8 mouse cellular contexts compared by ENCODE assay signal in the genomic region with DNA sequence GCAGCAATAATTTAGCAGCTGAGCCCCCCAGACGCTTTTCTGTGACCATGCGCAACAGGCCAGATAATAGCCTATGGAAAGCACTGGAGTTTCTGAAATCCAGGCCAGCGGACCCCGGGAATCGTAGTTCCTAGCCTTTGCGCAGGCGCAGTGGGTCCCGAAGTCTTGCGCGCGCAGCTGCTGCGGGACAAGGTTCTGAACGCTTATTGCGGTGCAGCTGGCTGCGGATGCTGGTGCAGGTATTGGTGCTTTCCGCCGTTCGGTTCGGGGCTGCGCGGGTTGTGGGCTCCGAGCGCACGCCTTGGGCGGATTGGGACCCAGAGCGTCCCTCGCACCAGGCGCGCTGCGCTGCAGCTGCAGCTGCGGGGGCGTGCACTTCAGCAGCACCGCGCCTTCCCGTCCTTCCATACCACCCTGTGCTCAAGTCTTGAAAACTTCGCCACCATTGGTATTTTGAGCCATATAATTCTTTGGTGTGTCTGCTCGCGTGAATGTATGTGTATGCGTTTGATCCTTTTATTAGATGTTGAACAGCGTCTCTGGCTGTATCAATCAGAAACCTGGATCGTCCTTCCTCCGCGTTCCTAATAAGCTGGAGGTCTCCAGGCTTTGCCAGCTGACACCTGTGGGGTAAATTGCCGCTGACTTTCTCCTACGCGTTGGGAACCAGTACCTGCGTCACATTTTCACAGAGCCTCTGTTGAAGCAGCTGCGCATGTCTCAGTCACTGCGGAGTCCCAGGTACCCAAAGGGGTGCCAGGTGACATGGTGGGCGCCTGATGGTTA. TPM values are rescaled to one million over a fixed set of nuclear protein-coding genes. Genes with fewer than 3 reads are reported as not detected.
A peak's percentile ranks its signal among the peaks of the same experiment; 100 is the strongest.
DNase-seq lines count a peak whose midpoint lies in the region; ATAC-seq lines count a peak whose summit lies in the region.

A gene (plus strand): TSS at position 209 of the 786 bp plus-strand sequence.

- no peaks in the 10 kb centered on the region for H3K9me3 ChIP-seq in embryonic facial prominence, embryonic 15.5 days (replicated peaks)
- H3K9me3 ChIP-seq in heart, embryonic 11.5 days (replicated peaks; ENCODE audit: control insufficient read depth, low read length) = no peaks in the 10 kb centered on the region
- no peaks in the 10 kb centered on the region for H3K9me3 ChIP-seq in kidney, embryonic 14.5 days (ENCODE audit: control insufficient read depth, low read length)
- no peaks in the 10 kb centered on the region for H3K9me3 ChIP-seq in limb, embryonic 13.5 days
- no peaks in the 10 kb centered on the region for H3K9me3 ChIP-seq in midbrain, embryonic 14.5 days (ENCODE audit: control insufficient read depth, low read length)

- H3K4me1 ChIP-seq in embryonic facial prominence, embryonic 15.5 days = peaks cover 15% of the 10 kb centered on the region; the same call in 1 of the 2 replicates
- no peaks in the 10 kb centered on the region; the same call in 1 of the 2 replicates for H3K4me1 ChIP-seq in heart, embryonic 11.5 days (ENCODE audit: control insufficient read depth, insufficient read depth, low read length)
- H3K4me1 ChIP-seq in kidney, embryonic 14.5 days (ENCODE audit: control insufficient read depth, insufficient read depth, low read length) = peaks cover 5% of the 10 kb centered on the region; the same call in 1 of the 2 replicates
- peaks cover 15% of the 10 kb centered on the region; the same call in 1 of the 2 replicates for H3K4me1 ChIP-seq in limb, embryonic 13.5 days
- H3K4me1 ChIP-seq in midbrain, embryonic 14.5 days (ENCODE audit: control insufficient read depth, insufficient read depth, low read length) = no peaks in the 10 kb centered on the region; the same call in 1 of the 2 replicates

- H3K27ac ChIP-seq in embryonic facial prominence, embryonic 15.5 days (replicated peaks) = no peak within 1 kb of the TSS
- H3K27ac ChIP-seq in heart, embryonic 11.5 days (ENCODE audit: low read depth, low read length) = no peak within 1 kb of the TSS
- H3K27ac ChIP-seq in kidney, embryonic 14.5 days (ENCODE audit: low read depth, low read length) = no peak within 1 kb of the TSS
- peak within 1 kb of the TSS; percentile 39; the same call in 1 of the 2 replicates for H3K27ac ChIP-seq in limb, embryonic 13.5 days
- peak within 1 kb of the TSS; percentile 49 for H3K27ac ChIP-seq in midbrain, embryonic 14.5 days (replicated peaks; ENCODE audit: low read depth, low read length)

- no peaks in the 10 kb centered on the region for H3K27me3 ChIP-seq in embryonic facial prominence, embryonic 15.5 days
- peaks cover 12% of the 10 kb centered on the region; the same call in 1 of the 2 replicates for H3K27me3 ChIP-seq in heart, embryonic 11.5 days (ENCODE audit: control insufficient read depth, insufficient read depth, low read length)
- H3K27me3 ChIP-seq in kidney, embryonic 14.5 days (ENCODE audit: control insufficient read depth, insufficient read depth, low read length) = 0 out of 2 replicates have a peak, but pooled peaks cover 2% of the 10 kb centered on the region
- no peaks in the 10 kb centered on the region for H3K27me3 ChIP-seq in limb, embryonic 13.5 days
- no peaks in the 10 kb centered on the region for H3K27me3 ChIP-seq in midbrain, embryonic 14.5 days (ENCODE audit: control insufficient read depth, insufficient read depth, low read length)

- ATAC-seq in embryonic facial prominence, embryonic 15.5 days (ENCODE audit: insufficient number of reproducible peaks, low FRiP score, low TSS enrichment, low read depth) = peak; percentile 83
- ATAC-seq in heart, embryonic 11.5 days (replicated peaks; ENCODE audit: insufficient number of reproducible peaks, low FRiP score, low TSS enrichment) = 0 out of 2 replicates have a peak, but pooled peaks have one; percentile 14
- ATAC-seq in kidney, embryonic 14.5 days (ENCODE audit: low FRiP score, low TSS enrichment) = peak; percentile 87
- ATAC-seq in limb, embryonic 13.5 days (ENCODE audit: low FRiP score, low read depth) = peak; percentile 86
- peak; percentile 82 for ATAC-seq in midbrain, embryonic 14.5 days (ENCODE audit: low FRiP score, low TSS enrichment)

- peak; percentile 96 for DNase-seq in brain, adult 2 months (ENCODE audit: low read depth, low spot score)
- peak; percentile 98 for DNase-seq in midbrain, embryonic 14.5 days
- peak; percentile 21 to 58 for DNase-seq in spleen, adult 18-20 months
- DNase-seq in MN1 (ENCODE audit: low spot score) = no peak

- H3K9ac ChIP-seq in embryonic facial prominence, embryonic 15.5 days = peak within 1 kb of the TSS; percentile 51
- H3K9ac ChIP-seq in heart, embryonic 11.5 days (ENCODE audit: low read depth, low read length) = peak within 1 kb of the TSS; percentile 73
- H3K9ac ChIP-seq in kidney, embryonic 14.5 days (ENCODE audit: low read depth, low read length) = peak within 1 kb of the TSS; percentile 65
- peak within 1 kb of the TSS; percentile 74 for H3K9ac ChIP-seq in limb, embryonic 13.5 days
- peak within 1 kb of the TSS; percentile 62 for H3K9ac ChIP-seq in midbrain, embryonic 14.5 days (replicated peaks; ENCODE audit: low read length)

- H3K36me3 ChIP-seq in embryonic facial prominence, embryonic 15.5 days = no peaks in the 10 kb centered on the region
- H3K36me3 ChIP-seq in heart, embryonic 11.5 days (ENCODE audit: control insufficient read depth, insufficient read depth, low read length) = no peaks in the 10 kb centered on the region
- no peaks in the 10 kb centered on the region for H3K36me3 ChIP-seq in kidney, embryonic 14.5 days (ENCODE audit: control insufficient read depth, insufficient read depth, low read length)
- no peaks in the 10 kb centered on the region for H3K36me3 ChIP-seq in limb, embryonic 13.5 days
- no peaks in the 10 kb centered on the region for H3K36me3 ChIP-seq in midbrain, embryonic 14.5 days (ENCODE audit: control insufficient read depth, insufficient read depth, low read length)

- H3K4me2 ChIP-seq in embryonic facial prominence, embryonic 15.5 days (replicated peaks) = peak within 1 kb of the TSS; percentile 79
- H3K4me2 ChIP-seq in heart, embryonic 11.5 days = peak within 1 kb of the TSS; percentile 91
- H3K4me2 ChIP-seq in kidney, embryonic 14.5 days (replicated peaks; ENCODE audit: low read depth, low read length) = peak within 1 kb of the TSS; percentile 77
- H3K4me2 ChIP-seq in limb, embryonic 13.5 days (replicated peaks) = peak within 1 kb of the TSS; percentile 91
- H3K4me2 ChIP-seq in midbrain, embryonic 14.5 days (ENCODE audit: low read length) = peak within 1 kb of the TSS; percentile 86

- WGBS in embryonic facial prominence, embryonic 15.5 days = under 1% methylated on average over 50 of the region's 50 CpGs
- 2% methylated on average over 50 of the region's 50 CpGs for WGBS in heart, embryonic 11.5 days (ENCODE audit: insufficient replicate concordance)
- WGBS in kidney, embryonic 14.5 days = 1% methylated on average over 50 of the region's 50 CpGs
- WGBS in limb, embryonic 13.5 days = 1% methylated on average over 50 of the region's 50 CpGs
- 1% methylated on average over 50 of the region's 50 CpGs for WGBS in midbrain, embryonic 14.5 days

- peak within 1 kb of the TSS; percentile 86 for H3K4me3 ChIP-seq in embryonic facial prominence, embryonic 15.5 days (replicated peaks)
- peak within 1 kb of the TSS; percentile 79 for H3K4me3 ChIP-seq in heart, embryonic 11.5 days (ENCODE audit: low read depth, low read length)
- peak within 1 kb of the TSS; percentile 64 for H3K4me3 ChIP-seq in kidney, embryonic 14.5 days (ENCODE audit: low read length)
- H3K4me3 ChIP-seq in limb, embryonic 13.5 days = peak within 1 kb of the TSS; percentile 77
- peak within 1 kb of the TSS; percentile 66 for H3K4me3 ChIP-seq in midbrain, embryonic 14.5 days (replicated peaks; ENCODE audit: low read depth, low read length)

RNA-seq across cellular contexts. Expression of the gene that starts here (rescaled TPM):
- polyA plus RNA-seq in embryonic facial prominence, embryonic 15.5 days (2015; fragmentation: Nextera tagmentation; extraction: Ambion mirVana) = 0.74 and 0.80 TPM in 2 replicates
- polyA plus RNA-seq in heart, embryonic 11.5 days (2014; fragmentation: Nextera tagmentation; extraction: Ambion mirVana) = 0.20 and 0.49 TPM in 2 replicates
- polyA plus RNA-seq in kidney, embryonic 14.5 days (2014; fragmentation: Nextera tagmentation; extraction: Ambion mirVana) = 0.54 and 1.2 TPM in 2 replicates
- polyA plus RNA-seq in limb, embryonic 13.5 days (2015; fragmentation: Nextera tagmentation; extraction: Ambion mirVana) = 1.1 and 1.2 TPM in 2 replicates
- 2.2 and 2.6 TPM in 2 replicates for polyA plus RNA-seq in midbrain, embryonic 14.5 days (2014; fragmentation: Nextera tagmentation; extraction: Ambion mirVana)

Comparison
In these comparisons a context has a peak if more than half of its experiments do, and no peak if none do; other contexts are left out.
1. Peak in ATAC-seq, H3K4me3 ChIP-seq, H3K9ac ChIP-seq and H3K4me2 ChIP-seq in embryonic facial prominence, embryonic 15.5 days; RNA of the gene not detected or under 1 TPM.
2. Peak in ATAC-seq, H3K4me3 ChIP-seq, H3K9ac ChIP-seq and H3K4me2 ChIP-seq in heart, embryonic 11.5 days; RNA of the gene not detected or under 1 TPM.
3. ATAC-seq: peak in every context shown above with its lines; median percentile 87 in kidney, embryonic 14.5 days; 86 in limb, embryonic 13.5 days; 83 in embryonic facial prominence, embryonic 15.5 days; 82 in midbrain, embryonic 14.5 days; 14 in heart, embryonic 11.5 days.
4. H3K27ac ChIP-seq: peak in limb, embryonic 13.5 days (single experiment) and midbrain, embryonic 14.5 days (single experiment); none in embryonic facial prominence, embryonic 15.5 days (single experiment), heart, embryonic 11.5 days (single experiment) and kidney, embryonic 14.5 days (single experiment).
5. Peak in every context shown above with its lines, with median percentiles within 50 percentile points of each other: H3K4me2 ChIP-seq, H3K4me3 ChIP-seq and H3K9ac ChIP-seq.